Mouse (Mus musculus) megakaryocyte-erythroid progenitor cell, adult 5-6 weeks (primary cell): ENCODE results near the gene Mogs. TPM values are rescaled to one million over a fixed set of nuclear protein-coding genes. Genes with fewer than 3 reads are reported as not detected.

Experiments used
- ATAC-seq: replicated peaks from 2 replicates; pipeline ENCODE4 v1.8.0; 2016; ENCODE audit warnings: mild to moderate bottlenecking, inconsistent platforms; ENCODE audit not compliant: severe bottlenecking, poor library complexity, low FRiP score, low TSS enrichment
- total RNA-seq, 2 experiments: library from RNA; stranded (forward) in 1 of 2; stranded (reverse) in 1 of 2; fragments of 200-1000, 215-1000 nt in 1 of 2; fragments of >200 nt in 1 of 2; fragmentation: Nextera tagmentation in 1 of 2; gene quantifications; 2 replicates each; pipeline ENCODE4 v1.2.3; 2014 to 2017

Mogs gene
- total RNA-seq, 2 experiments from 2014 or later: 97.3 to 127 TPM

DNA sequence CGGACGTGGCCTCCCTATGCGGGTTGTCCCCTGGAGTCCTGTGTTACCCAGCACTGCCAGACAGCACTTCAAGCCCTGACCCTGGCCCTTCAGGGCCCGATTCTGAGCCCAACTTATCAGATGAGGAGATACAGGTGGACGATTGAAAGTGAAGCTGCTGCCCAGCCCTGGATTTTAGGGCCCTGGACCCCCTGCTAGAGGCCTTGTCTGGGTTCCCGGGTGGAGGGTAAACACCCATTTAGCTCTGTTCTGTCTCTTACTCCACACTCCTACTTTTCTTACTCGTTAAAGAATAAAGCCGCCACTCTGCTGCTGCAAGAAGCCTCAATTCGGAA is 27.4 kb upstream of the Mogs start:
- ATAC-seq: no peak

DNA sequence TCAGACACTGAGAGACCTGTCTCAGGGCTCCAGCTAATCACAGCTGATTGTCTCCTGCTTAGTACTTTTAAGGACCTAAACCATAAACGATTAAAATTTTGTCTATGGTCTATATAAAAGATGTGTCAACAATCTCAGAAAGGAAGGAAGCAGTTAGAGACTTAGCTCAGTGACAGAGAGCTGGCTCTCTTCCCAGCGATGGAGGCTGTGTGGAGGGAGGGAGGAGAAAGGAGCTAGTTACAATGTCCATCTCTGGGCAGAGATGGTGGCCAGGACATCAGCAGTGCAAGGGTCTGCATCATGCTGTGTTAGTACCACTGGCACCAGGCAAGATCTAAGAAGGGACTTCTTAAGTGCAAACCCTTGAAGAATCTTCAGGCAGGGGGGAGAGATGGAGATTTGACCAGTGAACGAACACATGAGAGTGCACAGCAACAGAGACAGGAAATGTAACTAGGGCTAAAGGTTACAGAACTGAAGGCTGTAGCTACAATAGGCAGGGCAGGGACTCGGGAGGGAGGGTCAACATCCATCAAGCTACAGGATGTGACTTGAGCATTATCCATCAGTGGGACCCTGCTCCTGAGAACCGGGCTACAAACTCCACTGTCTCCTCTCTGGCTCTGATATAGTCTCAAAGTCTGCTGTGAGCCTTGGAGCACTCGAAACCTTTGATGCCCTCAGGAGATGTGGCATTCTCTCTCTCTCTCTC is 22.7 kb upstream of the Mogs start:
- ATAC-seq: no peak

DNA sequence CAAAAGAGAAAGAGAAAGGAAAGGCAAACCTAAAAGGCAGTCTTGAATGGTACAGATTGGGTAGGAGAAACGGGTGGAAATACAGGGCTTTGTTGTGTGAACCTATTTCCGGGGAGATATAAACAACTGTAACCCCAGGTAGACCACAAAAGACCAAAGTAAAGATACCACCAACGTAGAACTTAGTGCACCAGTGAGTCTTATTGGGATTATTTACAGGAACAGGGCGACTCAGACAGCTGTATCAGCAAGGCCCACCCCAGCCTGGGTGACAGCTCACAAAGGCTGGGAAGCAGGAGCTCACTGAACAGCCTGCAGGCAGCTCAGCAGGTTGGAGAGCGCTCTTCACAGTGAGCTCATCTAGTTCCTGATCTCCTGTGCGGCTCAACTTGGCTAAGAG is 19.3 kb upstream of the Mogs start:
- no peak for ATAC-seq

DNA sequence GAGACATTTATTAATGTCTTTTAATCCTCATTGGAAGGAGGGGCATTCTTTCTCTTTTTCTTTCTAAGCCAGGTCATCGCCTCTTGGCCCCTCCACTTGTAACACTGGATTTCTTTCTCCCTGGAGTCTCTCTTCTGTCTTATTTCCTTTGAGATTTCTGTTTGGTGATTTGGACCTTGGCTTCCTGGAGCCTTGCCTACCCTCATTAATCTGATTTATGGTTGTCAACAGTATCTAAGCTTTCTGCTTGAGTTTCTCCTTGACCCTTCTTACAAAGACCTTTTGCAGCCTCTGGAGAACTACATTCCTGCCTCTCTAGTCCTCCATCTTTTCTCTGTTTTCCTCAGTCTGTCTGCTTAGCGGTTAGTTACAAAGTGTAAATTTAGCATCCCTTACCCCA is 16.9 kb upstream of the Mogs start:
- ATAC-seq: no peak

DNA sequence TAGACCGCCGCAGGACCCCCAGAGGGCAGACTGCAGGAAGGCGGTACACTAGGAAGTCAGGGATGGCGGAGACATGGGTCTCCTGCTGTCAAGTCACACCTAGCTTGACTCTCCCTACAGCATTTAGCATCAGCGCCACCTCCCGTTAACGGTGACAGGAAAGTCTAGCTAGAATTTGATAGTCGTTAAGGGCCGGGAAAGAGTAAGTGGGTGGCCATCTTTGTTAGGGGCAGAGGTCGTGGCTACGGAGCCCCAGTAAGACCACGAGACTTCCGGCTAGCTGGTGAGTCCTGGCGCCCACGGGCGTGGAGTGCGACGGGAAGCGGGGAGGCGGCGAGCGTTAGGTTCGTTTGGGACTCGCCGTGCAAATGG is 14.0 kb upstream of the Mogs start, which contains the start of the genes Ccdc142 and Gm42688:
Ccdc142 (plus strand) TSS at position 286 of the 372 bp plus-strand sequence.
Gm42688 (plus strand) TSS at position 302 of the 372 bp plus-strand sequence.
- peak; percentile 86 for ATAC-seq

GRCm38 (mm10) chr6:83101688-83102556 is 13.4 kb upstream of the Mogs start:
- ATAC-seq: peak; percentile 78

DNA sequence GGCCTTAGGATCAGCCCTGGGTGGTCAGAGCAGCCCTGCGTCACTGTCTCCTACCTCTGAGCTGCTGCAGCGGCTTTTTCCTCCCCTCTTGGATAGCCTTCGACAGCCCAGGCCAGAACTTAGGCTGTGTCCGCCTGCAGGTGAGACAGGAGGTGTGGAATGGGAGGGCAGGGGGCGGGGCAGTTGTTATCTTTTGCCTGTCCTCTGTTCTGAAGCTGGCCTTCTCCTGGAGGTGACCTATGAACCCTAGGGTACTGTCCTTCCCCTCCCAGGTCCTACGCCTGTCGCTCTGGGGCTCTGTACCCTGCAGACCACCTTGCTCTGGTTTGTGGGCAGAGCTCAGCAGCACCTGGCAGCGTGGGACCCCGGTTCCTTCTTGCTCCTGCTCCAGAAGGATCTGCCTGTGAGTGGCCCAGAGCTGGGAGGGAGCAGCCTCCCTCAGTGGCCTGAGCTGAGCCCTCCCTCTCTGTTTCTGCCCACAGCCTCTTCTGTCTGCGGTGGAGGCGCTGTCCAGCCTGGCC is 12.1 kb upstream of the Mogs start:
- ATAC-seq: no peak

GRCm38 (mm10) chr6:83104158-83104557 is 11.1 kb upstream of the Mogs start:
- ATAC-seq: no peak

GRCm38 (mm10) chr6:83107566-83108400 is 7.5 kb upstream of the Mogs start:
- ATAC-seq: peak; percentile 48; the same call in 1 of the 2 replicates

- ATAC-seq: peak; percentile 43
These were observed 6.3 kb upstream of the Mogs start, which contains the start of gene Mrpl53 for GRCm38 (mm10) chr6:83108762-83109668. Gene Mrpl53 (plus strand): TSS chr6:83109040.

DNA sequence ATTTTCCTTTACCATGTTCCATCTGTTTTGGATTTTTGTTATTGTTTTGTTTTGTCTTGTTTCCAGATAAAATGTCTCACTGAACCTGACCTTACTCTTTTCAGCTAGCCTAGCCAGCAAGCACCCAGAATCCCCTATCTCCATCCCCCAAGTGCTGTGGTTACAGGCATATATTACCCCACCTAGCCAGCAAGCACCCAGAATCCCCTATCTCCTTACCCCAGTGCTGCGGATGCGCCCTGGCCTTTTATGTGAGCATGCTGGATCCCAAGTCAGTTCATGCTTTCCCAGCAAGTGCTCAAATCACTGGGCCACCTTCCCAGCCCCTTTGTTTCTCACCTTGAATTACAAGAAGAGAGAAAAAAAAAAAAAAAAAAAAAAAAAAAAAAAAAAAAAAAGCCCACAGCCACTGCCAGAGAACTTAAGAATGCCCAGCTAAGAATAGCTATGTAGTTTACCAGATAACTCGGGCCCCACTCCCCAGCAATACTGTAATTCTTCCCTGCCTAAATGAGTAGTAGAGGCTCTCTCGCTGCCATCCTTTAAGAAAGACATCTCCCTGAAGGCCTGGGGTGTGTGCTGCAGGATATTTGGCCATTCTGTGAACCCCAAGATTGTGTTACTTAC is 3.7 kb upstream of the Mogs start:
- ATAC-seq: no peak; the same call in 1 of the 2 replicates

- no peak for ATAC-seq
These were observed 531 bp downstream of the Mogs start for GRCm38 (mm10) chr6:83115682-83116372.

- ATAC-seq: no peak
These were observed 1.3 kb downstream of the Mogs start for GRCm38 (mm10) chr6:83116373-83117164.

GRCm38 (mm10) chr6:83117165-83117438 is 1.8 kb downstream of the Mogs start:
- ATAC-seq: no peak

DNA sequence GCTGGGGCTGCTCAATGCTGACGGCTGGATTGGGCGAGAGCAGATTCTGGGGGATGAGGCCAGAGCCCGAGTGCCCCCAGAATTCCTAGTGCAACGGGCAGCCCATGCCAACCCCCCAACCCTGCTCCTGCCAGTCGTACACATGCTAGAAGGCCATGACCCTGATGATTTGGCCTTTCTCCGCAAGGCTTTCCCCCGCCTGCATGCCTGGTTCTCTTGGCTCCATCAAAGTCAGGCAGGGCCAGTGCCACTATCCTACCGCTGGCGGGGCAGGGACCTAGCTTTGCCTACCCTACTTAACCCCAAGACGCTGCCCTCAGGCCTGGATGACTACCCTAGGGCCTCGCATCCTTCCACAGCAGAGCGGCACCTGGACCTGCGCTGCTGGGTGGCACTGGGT is 2.3 kb downstream of the Mogs start:
- no peak for ATAC-seq

DNA sequence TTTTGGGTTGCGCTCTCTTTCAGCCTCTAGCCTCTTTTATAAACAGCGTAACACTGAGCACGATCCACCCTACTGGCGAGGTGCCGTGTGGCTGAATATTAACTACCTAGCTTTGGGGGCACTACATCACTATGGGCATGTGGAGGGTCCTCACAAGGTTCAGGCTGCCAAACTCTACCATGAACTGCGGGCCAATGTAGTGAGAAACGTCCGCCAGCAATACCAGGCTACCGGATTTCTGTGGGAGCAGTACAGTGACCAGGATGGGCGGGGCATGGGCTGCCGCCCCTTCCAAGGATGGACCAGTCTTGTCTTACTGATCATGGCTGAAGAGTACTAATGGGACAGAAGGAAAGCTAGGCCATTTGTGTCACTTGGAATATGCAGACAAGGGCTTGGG is 3.1 kb downstream of the Mogs start:
- no peak for ATAC-seq
